Mouse (Mus musculus): ENCODE data around the gene Sp110. TPM values are rescaled to one million over a fixed set of nuclear protein-coding genes. Genes with fewer than 3 reads are reported as not detected.

Sp110 gene
- polyA plus RNA-seq (2014; fragmentation: Illumina TruSeq; extraction: RNeasy Lipid Tissue Mini Kit (QIAGEN cat#74804); ENCODE audit: low read depth, low replicate concordance) = 4.7 TPM

DNA sequence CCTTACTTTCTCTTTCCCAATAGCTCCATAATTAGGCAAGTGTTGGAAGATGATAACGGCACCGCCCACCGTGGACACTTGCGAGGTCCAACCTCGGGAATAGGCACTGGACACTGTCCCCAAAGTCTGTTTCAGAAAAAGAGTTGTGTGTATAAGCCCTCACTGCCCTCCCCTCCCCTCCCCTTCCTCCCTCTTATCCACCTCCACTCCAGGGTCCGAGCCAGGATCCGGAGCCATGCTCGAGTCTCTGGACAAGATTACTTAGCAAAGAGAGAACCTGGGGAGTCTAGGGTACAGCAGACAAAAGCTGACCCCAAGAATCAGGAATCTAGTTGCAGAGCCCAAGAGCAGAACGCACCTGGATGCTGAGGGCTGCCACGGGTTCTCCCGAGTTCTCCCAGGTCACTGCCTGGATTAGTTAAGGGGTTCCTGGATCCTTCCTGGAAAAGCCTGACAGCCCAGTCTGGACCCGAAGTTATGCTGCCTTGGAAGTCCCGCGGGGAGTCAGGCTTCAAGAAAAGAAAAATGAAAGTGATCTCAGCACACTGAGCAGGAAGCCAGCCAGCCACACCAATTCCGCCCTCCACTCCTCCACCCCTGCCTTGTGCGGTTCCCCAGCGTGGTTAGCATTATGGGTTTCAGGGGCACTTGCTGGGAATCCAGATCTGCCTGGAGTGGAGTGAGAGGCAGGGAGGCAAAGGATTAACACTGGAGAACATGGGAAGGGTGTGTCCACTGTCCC, at the start of gene Sp110:
Gene Sp110 (minus strand): TSS at position 547 of the 742 bp plus-strand sequence.

DNA sequence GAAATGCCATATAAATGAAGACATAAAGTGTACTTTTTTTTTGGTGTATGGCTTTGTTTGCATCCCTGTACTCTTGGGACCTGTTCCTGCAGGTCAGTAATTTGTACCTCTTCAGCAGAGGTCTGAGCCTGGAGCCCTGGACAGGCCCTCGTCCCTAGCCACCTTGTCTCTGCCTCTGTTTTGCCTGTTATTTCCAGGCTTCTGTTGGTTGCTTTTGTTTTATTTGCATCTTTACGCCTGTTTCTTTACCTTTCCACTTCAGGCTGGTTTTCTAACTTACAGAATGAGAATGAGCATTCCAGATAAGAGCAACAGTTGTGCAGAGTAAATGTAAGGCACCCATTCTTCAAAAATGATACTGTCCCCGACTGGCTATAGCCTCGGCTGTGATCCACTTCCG, 1.5 kb upstream of the Sp110 start, which contains the start of gene Sp140:
Gene Sp140 (plus strand): TSS at position 301 of the 400 bp plus-strand sequence.

DNA sequence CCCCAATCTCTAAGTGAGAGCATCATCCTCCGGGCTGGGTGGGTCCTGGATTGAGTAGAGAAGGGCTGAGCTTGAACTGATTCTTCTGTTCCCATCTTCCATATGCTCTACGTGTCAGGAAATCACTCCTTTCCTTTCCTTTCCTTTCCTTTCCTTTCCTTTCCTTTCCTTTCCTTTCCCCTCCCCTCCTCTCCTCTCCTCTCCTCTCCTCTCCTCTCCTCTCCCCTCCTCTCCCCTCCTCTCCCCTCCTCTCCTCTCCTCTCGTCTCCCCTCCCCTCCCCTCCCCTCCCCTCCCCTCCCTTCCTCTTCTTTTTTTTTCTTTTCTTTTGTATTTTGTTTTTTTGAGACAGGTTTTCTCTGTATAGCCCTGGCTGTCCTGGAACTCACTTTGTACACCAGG, 23.2 kb downstream of the Sp110 start, which contains the start of gene G530012D18Rik:
Gene G530012D18Rik (plus strand): TSS at position 301 of the 400 bp plus-strand sequence.

Other genes with a start within 250 kb of the Sp110 start
- gene G530012D18Rik, start 23.1 kb downstream of the Sp110 start, polyA plus RNA-seq (2014; fragmentation: Illumina TruSeq; extraction: RNeasy Lipid Tissue Mini Kit (QIAGEN cat#74804); ENCODE audit: low read depth, low replicate concordance) = not detected
- 7.7 TPM for gene Sp140, start 1.6 kb upstream of the Sp110 start, polyA plus RNA-seq (2014; fragmentation: Illumina TruSeq; extraction: RNeasy Lipid Tissue Mini Kit (QIAGEN cat#74804); ENCODE audit: low read depth, low replicate concordance)
- 59.2 TPM for gene Sp100, start 51.2 kb upstream of the Sp110 start, polyA plus RNA-seq (2014; fragmentation: Illumina TruSeq; extraction: RNeasy Lipid Tissue Mini Kit (QIAGEN cat#74804); ENCODE audit: low read depth, low replicate concordance)
- 2.6 TPM for gene A630001G21Rik, start 179.8 kb upstream of the Sp110 start, polyA plus RNA-seq (2014; fragmentation: Illumina TruSeq; extraction: RNeasy Lipid Tissue Mini Kit (QIAGEN cat#74804); ENCODE audit: low read depth, low replicate concordance)
- gene Cab39, start 194.6 kb upstream of the Sp110 start, polyA plus RNA-seq (2014; fragmentation: Illumina TruSeq; extraction: RNeasy Lipid Tissue Mini Kit (QIAGEN cat#74804); ENCODE audit: low read depth, low replicate concordance) = 307 TPM

Measured in adrenal gland, adult 10 weeks (tissue).